Mouse (Mus musculus) spleen, embryonic (tissue): ENCODE measurements around the gene Olfr847.

Experiments used
- CTCF ChIA-PET: fragments of 350-600 bp; sonication (Branson Sonifier 250); formaldehyde crosslinking; loops from one replicate; lab custom pipeline; 2022; lab: Charles Lee

Gene Olfr847

DNA sequence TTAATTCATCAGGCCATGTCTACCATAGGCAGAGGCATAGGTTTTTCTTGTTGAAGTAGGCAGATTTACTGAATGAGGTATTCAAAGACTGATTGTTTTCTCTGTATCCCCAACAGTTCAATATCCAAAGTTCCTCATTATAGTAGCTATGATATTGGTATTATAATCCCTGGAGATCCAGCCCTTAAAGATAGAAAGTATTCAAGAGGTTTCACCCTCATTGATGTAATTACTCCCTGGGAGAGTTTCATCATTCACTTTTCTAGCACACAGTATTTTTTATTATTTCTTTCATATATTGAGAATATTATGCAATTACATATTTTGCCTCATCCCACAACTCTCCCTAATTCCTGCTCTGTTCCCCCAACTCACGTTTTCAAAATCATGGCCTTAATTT is at the start of gene Olfr847:
TSS of gene Olfr847 (minus strand) at position 101 of the 400 bp plus-strand sequence.
- CTCF ChIA-PET: no interaction called here

DNA sequence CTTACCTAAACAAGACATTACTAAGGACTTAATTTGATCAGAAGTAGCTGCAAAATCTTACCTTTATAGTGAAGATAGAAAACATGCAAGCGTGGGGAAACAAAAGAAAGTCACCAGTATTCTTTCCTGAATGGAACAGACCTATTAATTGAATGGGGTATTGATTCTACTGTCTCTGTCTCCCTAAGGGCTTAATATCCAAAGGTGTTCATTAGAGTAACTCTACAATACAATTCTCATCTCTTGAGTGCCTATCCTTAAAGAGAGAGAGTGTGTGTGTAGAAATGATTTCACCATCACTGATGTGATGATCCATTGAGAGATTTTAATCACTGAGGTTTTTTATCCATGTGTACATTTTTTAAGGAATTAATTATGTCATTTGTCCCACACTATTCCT is 14.6 kb downstream of the Olfr847 start, which contains the start of gene Olfr846:
TSS of gene Olfr846 (minus strand) at position 101 of the 400 bp plus-strand sequence.
- CTCF ChIA-PET: no interaction called here

DNA sequence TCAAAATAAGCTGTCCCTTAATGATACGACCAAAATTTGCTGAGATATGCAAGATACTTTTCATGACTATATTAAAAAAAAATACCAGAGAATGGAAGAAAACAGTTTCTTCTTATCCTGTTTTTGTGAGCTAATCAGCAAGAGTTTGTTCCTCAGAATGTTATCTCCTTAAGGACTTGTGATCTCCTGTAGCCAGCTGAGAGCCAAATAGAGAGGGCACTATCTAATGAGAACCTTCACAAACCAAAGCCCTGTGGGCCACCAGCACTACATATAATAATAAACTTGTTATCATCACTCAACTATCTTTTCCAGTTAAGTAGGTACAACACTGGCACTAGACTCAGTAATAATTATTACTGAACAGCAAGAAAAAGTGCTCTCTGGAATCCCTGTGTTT is 42.3 kb downstream of the Olfr847 start, which contains the start of gene Olfr845:
TSS of gene Olfr845 (plus strand) at position 301 of the 400 bp plus-strand sequence.
- CTCF ChIA-PET: no interaction called here
